Mouse (Mus musculus): ENCODE results near the gene Pex14.

DNA sequence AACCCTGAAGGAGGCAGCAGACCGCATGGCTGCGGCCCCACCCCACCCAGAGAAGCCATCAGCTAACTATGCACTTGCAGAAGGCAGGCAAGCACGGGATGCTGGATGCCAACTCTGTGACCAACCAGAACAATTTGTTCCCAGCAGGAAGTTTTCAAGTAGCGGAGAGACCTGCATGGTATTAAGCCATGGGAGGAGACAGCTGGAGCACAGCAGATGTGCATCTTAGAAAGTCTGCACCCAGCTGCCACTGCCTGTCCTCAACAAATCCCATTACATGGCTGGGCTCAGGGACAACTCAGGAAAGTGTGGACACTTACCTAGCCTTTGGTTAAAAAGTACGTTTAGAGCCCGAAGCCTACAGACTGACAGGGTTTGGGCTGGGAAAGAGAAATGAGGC lies 117.4 kb downstream of the Pex14 start:
- TF ChIP-seq CTCF (IDR thresholded peaks at IDR 0.05): no peak
- no peak for TF ChIP-seq POLR2A (IDR thresholded peaks at IDR 0.05; ENCODE audit: insufficient read depth, low read depth, low read length)

Measured in heart, adult 2 months (tissue).